Mouse (Mus musculus): ENCODE data around the gene Nlk. TPM values are rescaled to one million over a fixed set of nuclear protein-coding genes. Genes with fewer than 3 reads are reported as not detected.
A peak's percentile ranks its signal among the peaks of the same experiment; 100 is the strongest.

The Nlk gene
- polyA plus RNA-seq, 1 experiment from 2014 or later, result 15.9 TPM

DNA sequence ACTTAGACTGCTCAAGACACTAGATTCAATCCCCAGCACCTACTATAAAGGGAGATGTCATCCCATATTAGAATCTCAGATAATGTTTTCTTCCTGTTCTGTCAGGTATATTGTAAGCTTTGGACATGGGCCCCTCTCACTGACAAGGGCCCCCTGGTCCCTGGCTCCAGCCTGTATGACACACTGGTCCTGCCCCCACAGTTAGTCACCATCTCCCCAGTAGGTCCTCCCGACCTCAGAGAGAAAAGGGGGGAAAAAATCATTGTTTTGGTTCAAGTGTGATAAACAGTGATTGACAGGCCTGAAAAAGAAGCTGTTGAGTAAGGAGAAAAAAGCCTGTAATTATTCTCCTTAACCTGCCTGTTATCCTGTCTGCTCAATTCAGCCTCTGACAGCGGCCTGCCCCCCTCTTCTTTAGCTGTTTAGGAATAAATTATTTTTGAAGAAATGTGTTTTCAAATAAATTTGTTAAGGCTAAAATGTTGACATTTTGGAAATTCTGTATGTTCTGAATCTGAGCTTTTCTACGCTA is 39.8 kb upstream of the Nlk start:
- H3K9ac ChIP-seq (replicated peaks; ENCODE audit: low read depth), result no peak overlapping the region
- TF ChIP-seq EP300 (IDR thresholded peaks at IDR 0.05), result no peak
- no peak for TF ChIP-seq CTCF (IDR thresholded peaks at IDR 0.05)
- no peaks in the 10 kb centered on the region for H3K27me3 ChIP-seq (replicated peaks; ENCODE audit: insufficient read depth, low read length)
- no peak for DNase-seq (ENCODE audit: low spot score)
- H3K4me1 ChIP-seq (ENCODE audit: insufficient read depth, low read depth, low read length), result no peaks in the 10 kb centered on the region
- H3K27ac ChIP-seq (ENCODE audit: low read length), result no peak overlapping the region
- no peak overlapping the region for H3K4me2 ChIP-seq (replicated peaks; ENCODE audit: low read depth, low read length)
- WGBS, result 73% methylated on average over 3 of the region's 3 CpGs
- ATAC-seq, result no peak
- no peaks in the 10 kb centered on the region for H3K36me3 ChIP-seq (ENCODE audit: insufficient read depth, low read length)
- H3K9me3 ChIP-seq (ENCODE audit: low read length), result no peaks in the 10 kb centered on the region
- no peak overlapping the region for H3K4me3 ChIP-seq (ENCODE audit: low read depth, low read length)

DNA sequence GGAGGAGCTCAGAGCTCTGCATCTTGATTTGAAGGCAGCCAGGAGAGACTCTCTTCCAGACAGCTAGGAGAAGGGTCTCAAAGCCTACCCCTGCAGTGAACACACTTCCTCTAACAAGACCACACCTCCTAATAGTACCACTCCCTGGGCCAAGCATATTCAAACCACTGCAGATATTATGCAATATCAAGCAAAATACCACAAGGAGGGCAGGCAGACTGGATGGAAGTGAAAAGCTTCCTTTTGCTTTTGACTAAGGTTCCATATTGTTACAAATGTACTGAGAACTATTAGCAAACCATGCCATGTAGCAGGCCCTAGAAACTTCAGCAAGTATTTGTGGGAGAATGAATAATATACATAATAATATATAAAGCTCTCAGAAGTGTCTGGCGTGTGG is 38.0 kb upstream of the Nlk start:
- WGBS, result 92% methylated on average over 1 of the region's 1 CpGs
- Histone ChIP-seq H3K9ac (replicated peaks; ENCODE audit: low read depth) (no peak overlapping the region), H3K36me3 (ENCODE audit: insufficient read depth, low read length) (no peaks in the 10 kb centered on the region), H3K9me3 (ENCODE audit: low read length) (no peaks in the 10 kb centered on the region), H3K4me2 (replicated peaks; ENCODE audit: low read depth, low read length) (no peak overlapping the region), H3K4me1 (ENCODE audit: insufficient read depth, low read depth, low read length) (no peaks in the 10 kb centered on the region), H3K27ac (ENCODE audit: low read length) (no peak overlapping the region), H3K27me3 (replicated peaks; ENCODE audit: insufficient read depth, low read length) (no peaks in the 10 kb centered on the region), H3K4me3 (ENCODE audit: low read depth, low read length) (no peak overlapping the region)
- TF ChIP-seq CTCF (IDR thresholded peaks at IDR 0.05), result no peak
- no peak for TF ChIP-seq EP300 (IDR thresholded peaks at IDR 0.05)
- no peak for ATAC-seq
- DNase-seq (ENCODE audit: low spot score), result no peak

DNA sequence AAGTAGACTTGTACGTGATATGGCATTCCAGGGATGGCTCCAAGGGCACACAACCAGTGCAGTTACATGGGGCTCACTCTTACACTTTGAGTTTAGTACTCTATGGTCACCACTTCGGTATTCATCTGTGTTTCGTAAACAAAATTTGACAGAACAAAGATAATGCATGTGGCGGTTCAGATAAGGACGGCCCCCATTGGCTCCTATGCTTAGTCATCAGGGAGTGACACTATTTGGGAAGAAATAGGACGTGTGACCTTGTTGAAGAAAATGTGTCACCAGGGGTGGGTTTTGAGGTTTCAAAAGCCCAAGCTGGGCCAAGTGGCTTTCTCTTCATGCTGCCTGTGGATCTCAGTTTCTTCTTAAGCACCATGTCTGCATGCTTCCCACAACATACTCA is 35.4 kb upstream of the Nlk start:
- Histone ChIP-seq H3K27me3 (replicated peaks; ENCODE audit: insufficient read depth, low read length) (no peaks in the 10 kb centered on the region), H3K36me3 (ENCODE audit: insufficient read depth, low read length) (no peaks in the 10 kb centered on the region), H3K4me2 (replicated peaks; ENCODE audit: low read depth, low read length) (no peak overlapping the region), H3K4me1 (ENCODE audit: insufficient read depth, low read depth, low read length) (no peaks in the 10 kb centered on the region), H3K9me3 (ENCODE audit: low read length) (no peaks in the 10 kb centered on the region), H3K27ac (ENCODE audit: low read length) (no peak overlapping the region), H3K4me3 (ENCODE audit: low read depth, low read length) (no peak overlapping the region), H3K9ac (replicated peaks; ENCODE audit: low read depth) (no peak overlapping the region)
- DNase-seq (ENCODE audit: low spot score), result no peak
- TF ChIP-seq EP300 (IDR thresholded peaks at IDR 0.05), result no peak
- TF ChIP-seq CTCF (IDR thresholded peaks at IDR 0.05), result no peak
- 65% methylated on average over 6 of the region's 6 CpGs for WGBS
- no peak for ATAC-seq

- H3K36me3 ChIP-seq (ENCODE audit: insufficient read depth, low read length), result no peaks in the 10 kb centered on the region
- H3K4me1 ChIP-seq (ENCODE audit: insufficient read depth, low read depth, low read length), result no peaks in the 10 kb centered on the region
- 6% methylated on average over 2 of the region's 2 CpGs for WGBS
- H3K9me3 ChIP-seq (ENCODE audit: low read length), result no peaks in the 10 kb centered on the region
- TF ChIP-seq EP300 (IDR thresholded peaks at IDR 0.05) (no peak), CTCF (IDR thresholded peaks at IDR 0.05) (no peak)
- DNase-seq (ENCODE audit: low spot score), result peak; percentile 44
- no peak overlapping the region for H3K4me2 ChIP-seq (replicated peaks; ENCODE audit: low read depth, low read length)
- no peak overlapping the region for H3K4me3 ChIP-seq (ENCODE audit: low read depth, low read length)
- no peaks in the 10 kb centered on the region for H3K27me3 ChIP-seq (replicated peaks; ENCODE audit: insufficient read depth, low read length)
- no peak overlapping the region for H3K27ac ChIP-seq (ENCODE audit: low read length)
- ATAC-seq, result no peak
- no peak overlapping the region for H3K9ac ChIP-seq (replicated peaks; ENCODE audit: low read depth)
Measured at GRCm38 (mm10) chr11:78730902-78731301, 33.7 kb upstream of the Nlk start.

GRCm38 (mm10) chr11:78728041-78728440 is 30.9 kb upstream of the Nlk start:
- H3K9ac ChIP-seq (replicated peaks; ENCODE audit: low read depth), result no peak overlapping the region
- H3K36me3 ChIP-seq (ENCODE audit: insufficient read depth, low read length), result no peaks in the 10 kb centered on the region
- no peaks in the 10 kb centered on the region for H3K4me1 ChIP-seq (ENCODE audit: insufficient read depth, low read depth, low read length)
- 61% methylated on average over 4 of the region's 4 CpGs for WGBS
- DNase-seq (ENCODE audit: low spot score) (no peak), ATAC-seq (no peak)
- H3K4me3 ChIP-seq (ENCODE audit: low read depth, low read length), result no peak overlapping the region
- H3K27me3 ChIP-seq (replicated peaks; ENCODE audit: insufficient read depth, low read length), result no peaks in the 10 kb centered on the region
- H3K4me2 ChIP-seq (replicated peaks; ENCODE audit: low read depth, low read length), result no peak overlapping the region
- no peaks in the 10 kb centered on the region for H3K9me3 ChIP-seq (ENCODE audit: low read length)
- H3K27ac ChIP-seq (ENCODE audit: low read length), result no peak overlapping the region
- TF ChIP-seq EP300 (IDR thresholded peaks at IDR 0.05) (no peak), CTCF (IDR thresholded peaks at IDR 0.05) (no peak)

- WGBS, result 69% methylated on average over 3 of the region's 3 CpGs
- Histone ChIP-seq H3K27me3 (replicated peaks; ENCODE audit: insufficient read depth, low read length) (no peaks in the 10 kb centered on the region), H3K4me3 (ENCODE audit: low read depth, low read length) (no peak overlapping the region), H3K9me3 (ENCODE audit: low read length) (no peaks in the 10 kb centered on the region), H3K4me1 (ENCODE audit: insufficient read depth, low read depth, low read length) (no peaks in the 10 kb centered on the region), H3K4me2 (replicated peaks; ENCODE audit: low read depth, low read length) (no peak overlapping the region), H3K36me3 (ENCODE audit: insufficient read depth, low read length) (no peaks in the 10 kb centered on the region), H3K27ac (ENCODE audit: low read length) (no peak overlapping the region), H3K9ac (replicated peaks; ENCODE audit: low read depth) (no peak overlapping the region)
- no peak for DNase-seq (ENCODE audit: low spot score)
- no peak for ATAC-seq
- TF ChIP-seq EP300 (IDR thresholded peaks at IDR 0.05), result no peak
- TF ChIP-seq CTCF (IDR thresholded peaks at IDR 0.05), result no peak
Measured at GRCm38 (mm10) chr11:78726366-78726765, 29.2 kb upstream of the Nlk start.

DNA sequence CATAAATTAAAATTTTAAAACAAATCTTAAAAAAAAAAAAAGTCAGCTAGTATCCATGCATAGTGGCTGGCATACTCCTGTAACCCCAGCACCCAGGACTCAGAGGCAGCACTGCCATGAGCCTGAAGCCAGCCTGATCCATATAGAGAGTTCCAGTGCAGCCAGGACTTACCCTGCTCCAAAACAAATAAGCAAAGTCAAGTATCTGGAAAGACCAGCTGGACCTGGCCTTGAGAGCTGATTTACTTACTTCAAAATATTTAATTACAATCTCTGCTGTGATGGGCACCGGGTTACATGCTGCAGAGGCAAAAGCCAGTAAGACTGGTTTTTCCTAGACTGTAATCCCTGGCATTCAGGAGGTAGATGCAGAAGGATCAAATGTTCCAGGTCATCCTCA is 27.6 kb upstream of the Nlk start:
- Histone ChIP-seq H3K4me2 (replicated peaks; ENCODE audit: low read depth, low read length) (no peak overlapping the region), H3K4me1 (ENCODE audit: insufficient read depth, low read depth, low read length) (no peaks in the 10 kb centered on the region), H3K27me3 (replicated peaks; ENCODE audit: insufficient read depth, low read length) (no peaks in the 10 kb centered on the region), H3K27ac (ENCODE audit: low read length) (no peak overlapping the region), H3K36me3 (ENCODE audit: insufficient read depth, low read length) (no peaks in the 10 kb centered on the region), H3K9me3 (ENCODE audit: low read length) (no peaks in the 10 kb centered on the region), H3K9ac (replicated peaks; ENCODE audit: low read depth) (no peak overlapping the region), H3K4me3 (ENCODE audit: low read depth, low read length) (no peak overlapping the region)
- DNase-seq (ENCODE audit: low spot score), result peak; percentile 71
- 59% methylated on average over 1 of the region's 1 CpGs for WGBS
- no peak for TF ChIP-seq CTCF (IDR thresholded peaks at IDR 0.05)
- no peak for TF ChIP-seq EP300 (IDR thresholded peaks at IDR 0.05)
- ATAC-seq, result peak; percentile 81
